Mouse (Mus musculus) liver, postnatal 0 days (tissue): ENCODE data around the gene BC016579. TPM values are rescaled to one million over a fixed set of nuclear protein-coding genes. Genes with fewer than 3 reads are reported as not detected.

Experiments used
- ATAC-seq: fragments of 200-750 bp; cut with Nextera tagmentation; 2 replicates; pipeline ENCODE4 v1.8.0; 2017; ENCODE audit warnings: mild to moderate bottlenecking, moderate library complexity
- DNase-seq: peaks from one replicate; pipeline ENCODE4 v3.0.0-alpha.2; 2016
- H3K27ac ChIP-seq: fragments of 300-500 bp; sonication (generic); 2 replicates; pipeline ENCODE4 v1.5.1; 2014; ENCODE audit warnings: antibody characterized with exemption, moderate library complexity, mild to moderate bottlenecking, low read depth
- H3K27me3 ChIP-seq: fragments of 300-500 bp; sonication (generic); 2 replicates; pipeline ENCODE4 v1.6.1; 2014; ENCODE audit warnings: low read length, control low read depth, mixed read lengths; ENCODE audit not compliant: insufficient read depth
- H3K36me3 ChIP-seq: fragments of 300-500 bp; sonication (generic); replicated peaks from 2 replicates; pipeline ENCODE4 v1.6.1; 2014; ENCODE audit warnings: mild to moderate bottlenecking, control low read depth, low read length, moderate library complexity, mixed read lengths; ENCODE audit not compliant: insufficient read depth
- H3K4me1 ChIP-seq: fragments of 300-500 bp; sonication (generic); 2 replicates; pipeline ENCODE4 v1.6.1; 2014; ENCODE audit warnings: antibody characterized with exemption, mild to moderate bottlenecking, control low read depth; ENCODE audit not compliant: insufficient read depth
- H3K4me2 ChIP-seq: fragments of 300-500 bp; sonication (generic); 2 replicates; pipeline ENCODE4 v1.6.1; 2014; ENCODE audit warnings: low read depth, mild to moderate bottlenecking, low read length, moderate library complexity, mixed read lengths
- H3K4me3 ChIP-seq: fragments of 300-500 bp; sonication (generic); 2 replicates; pipeline ENCODE4 v1.5.1; 2014; ENCODE audit warnings: low read depth, low read length
- H3K9ac ChIP-seq: fragments of 300-500 bp; sonication (generic); replicated peaks from 2 replicates; pipeline ENCODE4 v1.6.1; 2014; ENCODE audit warnings: mild to moderate bottlenecking, moderate library complexity
- H3K9me3 ChIP-seq: fragments of 300-500 bp; sonication (generic); 2 replicates; pipeline ENCODE4 v1.6.1; 2016; ENCODE audit warnings: mild to moderate bottlenecking, control low read depth, low read length, mixed read lengths
- CTCF ChIP-seq: sonication (generic); IDR thresholded peaks from 2 replicates; pipeline ENCODE4 v1.5.1; 2016; ENCODE audit warnings: antibody characterized with exemption, low read depth
- EP300 ChIP-seq: IDR thresholded peaks from 2 replicates; pipeline ENCODE4 v1.6.1; 2016; ENCODE audit warnings: antibody characterized with exemption, low read depth, mild to moderate bottlenecking
- WGBS: fragments of 180-500 bp; shearing (Covaris S2); extraction: QIAGEN DNeasy Blood & Tissue Kit; methylation state at CpG from one replicate; pipeline ENCODE4 v1.1.7; 2014; ENCODE audit not compliant: insufficient replicate concordance; 5-methylcytosine and 5-hydroxymethylcytosine counted together
- polyA plus RNA-seq: library from polyadenylated mRNA; unstranded; fragments of >200 nt; fragmentation: Nextera tagmentation; extraction: Ambion mirVana; gene quantifications from 2 replicates; pipeline ENCODE4 v1.2.1, GENCODE M21; 2015

Gene BC016579
- polyA plus RNA-seq, 1 experiment from 2014 or later: 0.34 TPM

DNA sequence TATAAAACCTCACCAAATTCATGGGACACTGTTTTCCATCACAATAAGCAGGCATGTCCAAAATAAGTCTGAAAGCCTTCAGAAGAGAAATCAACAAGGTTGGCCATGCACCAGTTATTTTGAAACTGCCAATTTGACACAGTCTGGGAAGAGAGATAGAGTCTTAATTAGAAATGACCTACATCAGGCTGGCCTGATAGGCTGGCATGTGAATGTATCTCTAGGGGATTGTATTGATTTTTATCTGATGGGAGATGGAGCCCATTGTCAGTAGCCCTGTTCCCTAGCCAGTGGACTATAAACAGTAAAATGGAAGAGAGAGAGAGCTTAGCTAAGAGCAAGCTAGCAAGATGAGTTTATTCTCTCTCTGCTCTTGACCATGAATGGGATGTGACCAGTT is 58.4 kb downstream of the BC016579 start:
- no peak overlapping the region for H3K4me3 ChIP-seq
- H3K27me3 ChIP-seq: no peaks in the 10 kb centered on the region
- no peaks in the 10 kb centered on the region for H3K4me1 ChIP-seq
- no peaks in the 10 kb centered on the region for H3K9me3 ChIP-seq
- no peaks in the 10 kb centered on the region for H3K36me3 ChIP-seq
- ATAC-seq: no peak
- no peak overlapping the region for H3K4me2 ChIP-seq
- no peak overlapping the region for H3K9ac ChIP-seq
- TF ChIP-seq EP300 (no peak), CTCF (no peak)
- DNase-seq: no peak
- H3K27ac ChIP-seq: no peak overlapping the region

- 65% methylated on average over 1 of the region's 1 CpGs for WGBS
Observed at GRCm38 (mm10) chr16:45593656-45594055, 60.2 kb downstream of the BC016579 start.

GRCm38 (mm10) chr16:45582512-45582911 is 71.4 kb downstream of the BC016579 start:
- peak; percentile 73 for TF ChIP-seq CTCF
- no peak for TF ChIP-seq EP300
- H3K27ac ChIP-seq: no peak overlapping the region
- H3K4me3 ChIP-seq: no peak overlapping the region
- 0 out of 2 replicates have a peak, but pooled peaks have one; percentile 44 for ATAC-seq
- 22% methylated on average over 2 of the region's 2 CpGs for WGBS
- H3K9me3 ChIP-seq: no peaks in the 10 kb centered on the region
- DNase-seq: peak; percentile 46
- no peaks in the 10 kb centered on the region for H3K4me1 ChIP-seq
- no peaks in the 10 kb centered on the region for H3K27me3 ChIP-seq
- H3K4me2 ChIP-seq: no peak overlapping the region
- H3K36me3 ChIP-seq: no peaks in the 10 kb centered on the region
- H3K9ac ChIP-seq: no peak overlapping the region

More at GRCm38 (mm10) chr16:45593656-45594055, 60.2 kb downstream of the BC016579 start:
- Histone ChIP-seq H3K9ac (no peak overlapping the region), H3K27ac (no peak overlapping the region), H3K4me2 (no peak overlapping the region), H3K4me1 (no peaks in the 10 kb centered on the region), H3K9me3 (no peaks in the 10 kb centered on the region), H3K36me3 (no peaks in the 10 kb centered on the region), H3K27me3 (no peaks in the 10 kb centered on the region), H3K4me3 (no peak overlapping the region)
- ATAC-seq (no peak), DNase-seq (no peak)
- TF ChIP-seq CTCF: no peak
- no peak for TF ChIP-seq EP300

DNA sequence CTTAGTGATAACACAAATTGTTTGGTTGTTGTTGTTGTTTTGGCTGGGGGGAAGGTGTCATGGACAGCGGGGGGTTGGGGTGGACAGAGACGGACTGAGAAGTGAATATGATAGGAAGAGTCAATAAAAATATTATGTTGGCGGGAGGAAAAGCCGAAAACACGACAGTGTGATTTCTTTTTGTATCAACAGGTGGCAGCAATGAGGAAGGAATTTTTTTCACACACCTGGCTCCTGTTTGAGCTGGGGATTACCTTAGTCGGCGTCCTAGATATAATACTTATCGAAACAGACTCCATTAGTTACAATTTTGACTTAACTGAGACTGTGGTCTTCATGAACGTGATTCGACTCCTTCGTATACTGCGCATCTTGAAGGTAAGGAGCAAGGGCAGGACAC is 74.0 kb downstream of the BC016579 start:
- Histone ChIP-seq H3K4me3 (no peak overlapping the region), H3K4me2 (no peak overlapping the region), H3K27me3 (no peaks in the 10 kb centered on the region), H3K36me3 (no peaks in the 10 kb centered on the region), H3K9ac (no peak overlapping the region), H3K27ac (no peak overlapping the region), H3K4me1 (no peaks in the 10 kb centered on the region), H3K9me3 (no peaks in the 10 kb centered on the region)
- WGBS: 58% methylated on average over 12 of the region's 12 CpGs
- no peak for DNase-seq
- TF ChIP-seq CTCF (0 out of 2 replicates have a peak, but pooled peaks have one; percentile 14), EP300 (no peak)
- no peak for ATAC-seq

Other genes starting within 250 kb of the BC016579 start
- gene Cd200, start 245.0 kb downstream of the BC016579 start, polyA plus RNA-seq: 3.2 and 4.3 TPM in 2 replicates
- 0.13 and 0.14 TPM in 2 replicates for gene Gm609, start 161.1 kb downstream of the BC016579 start, polyA plus RNA-seq
- not detected in 2 replicates for gene Gm17783, start 122.0 kb downstream of the BC016579 start, polyA plus RNA-seq
- not detected in 2 replicates for gene Slc9c1, start 118.8 kb downstream of the BC016579 start, polyA plus RNA-seq
- 2.4 and 2.8 TPM in 2 replicates for gene Gcsam, start 43.7 kb downstream of the BC016579 start, polyA plus RNA-seq
- gene Tmprss7, start 39.6 kb upstream of the BC016579 start, polyA plus RNA-seq: 0.14 TPM in 2 replicates
- 0.08 TPM in 1 of 2 replicates, not detected in the other for gene Tagln3, start 70.5 kb upstream of the BC016579 start, polyA plus RNA-seq
- 13.9 TPM in 2 replicates for gene Abhd10, start 88.9 kb upstream of the BC016579 start, polyA plus RNA-seq